Mouse (Mus musculus): ENCODE data around the gene Dio2. TPM values are rescaled to one million over a fixed set of nuclear protein-coding genes. Genes with fewer than 3 reads are reported as not detected.

Dio2 gene
- polyA plus RNA-seq, 1 experiment, result 0.10 TPM

DNA sequence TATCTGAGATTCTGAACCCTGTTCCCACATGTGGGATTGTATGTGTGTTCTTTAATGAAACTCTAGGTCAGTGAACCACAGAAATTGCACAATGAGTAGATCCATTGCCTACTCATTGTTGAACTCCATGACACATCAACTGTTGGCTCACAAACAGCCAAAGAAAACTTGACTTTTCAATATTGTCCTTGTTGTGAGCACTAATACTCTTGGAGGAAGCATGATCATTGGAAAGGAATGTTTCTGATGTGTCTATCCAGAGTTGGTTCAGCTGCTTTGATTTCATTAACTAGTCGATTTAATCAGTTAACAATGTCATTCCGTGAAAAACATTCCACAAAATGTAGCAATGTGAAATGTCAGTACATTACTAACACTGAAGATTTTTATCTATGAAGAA lies 44.1 kb downstream of the Dio2 start:
- Histone ChIP-seq H3K27ac (ENCODE audit: insufficient read depth, low read length) (no peak overlapping the region), H3K36me3 (ENCODE audit: control insufficient read depth, insufficient read depth, low read length, poor library complexity, severe bottlenecking) (no peaks in the 10 kb centered on the region), H3K4me3 (ENCODE audit: low read depth, low read length) (no peak overlapping the region), H3K4me1 (ENCODE audit: control insufficient read depth, insufficient read depth, low read length) (no peaks in the 10 kb centered on the region), H3K27me3 (ENCODE audit: control insufficient read depth, insufficient read depth, low read length, poor library complexity, severe bottlenecking) (no peaks in the 10 kb centered on the region), H3K9ac (ENCODE audit: low read depth, poor library complexity, severe bottlenecking) (no peak overlapping the region), H3K9me3 (replicated peaks; ENCODE audit: control insufficient read depth, insufficient read depth, low read length, poor library complexity, severe bottlenecking) (no peaks in the 10 kb centered on the region; the same call in 1 of the 2 replicates)
- TF ChIP-seq CTCF (IDR thresholded peaks at IDR 0.05; ENCODE audit: low read depth, low read length) (no peak), EP300 (IDR thresholded peaks at IDR 0.05; ENCODE audit: insufficient read depth, low read depth, low read length) (no peak), POLR2A (IDR thresholded peaks at IDR 0.05; ENCODE audit: insufficient read depth, low read length) (no peak)

Measured in ES-Bruce4 (cell line).